Mouse (Mus musculus) small intestine, adult 2 months (tissue): Measurements from ENCODE around the gene Cd101.

Experiments used
- CTCF ChIP-seq: fragments of 200-500 bp; IDR thresholded peaks from 2 replicates; pipeline ENCODE4 v1.5.1; 2012; ENCODE audit warnings: low read depth, mild to moderate bottlenecking, control low read depth, inconsistent platforms, low read length, moderate library complexity, mixed read lengths; ENCODE audit not compliant: insufficient replicate concordance, insufficient read length; ENCODE audit errors: extremely low read depth
- POLR2A ChIP-seq: fragments of 200-500 bp; IDR thresholded peaks from 2 replicates; pipeline ENCODE4 v1.6.1; 2012; ENCODE audit warnings: low read depth, mild to moderate bottlenecking, control low read depth, inconsistent platforms, low read length, moderate library complexity

DNA sequence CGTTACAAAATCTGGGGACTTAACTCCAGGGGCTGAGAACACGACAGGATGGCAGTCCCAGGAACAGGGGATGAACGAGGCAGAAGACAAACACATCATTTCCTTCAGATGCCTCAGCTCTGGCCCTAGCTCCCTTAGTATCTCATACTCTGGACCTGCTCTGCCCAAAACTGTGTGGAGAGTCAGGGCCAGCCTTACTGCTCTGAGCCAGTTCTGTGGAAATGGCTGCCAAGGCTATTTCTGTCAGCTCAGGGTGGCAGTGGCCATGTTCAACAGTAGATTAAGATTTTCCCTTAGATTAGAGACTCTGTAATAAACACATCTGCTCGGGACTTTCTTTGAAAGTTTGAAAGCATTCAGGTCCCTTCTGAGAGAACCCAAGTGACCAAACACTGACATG is 22.2 kb upstream of the Cd101 start:
- TF ChIP-seq CTCF, result no peak
- no peak for TF ChIP-seq POLR2A
